Mouse (Mus musculus): ENCODE results near the gene Smndc1.

The Smndc1 gene

DNA sequence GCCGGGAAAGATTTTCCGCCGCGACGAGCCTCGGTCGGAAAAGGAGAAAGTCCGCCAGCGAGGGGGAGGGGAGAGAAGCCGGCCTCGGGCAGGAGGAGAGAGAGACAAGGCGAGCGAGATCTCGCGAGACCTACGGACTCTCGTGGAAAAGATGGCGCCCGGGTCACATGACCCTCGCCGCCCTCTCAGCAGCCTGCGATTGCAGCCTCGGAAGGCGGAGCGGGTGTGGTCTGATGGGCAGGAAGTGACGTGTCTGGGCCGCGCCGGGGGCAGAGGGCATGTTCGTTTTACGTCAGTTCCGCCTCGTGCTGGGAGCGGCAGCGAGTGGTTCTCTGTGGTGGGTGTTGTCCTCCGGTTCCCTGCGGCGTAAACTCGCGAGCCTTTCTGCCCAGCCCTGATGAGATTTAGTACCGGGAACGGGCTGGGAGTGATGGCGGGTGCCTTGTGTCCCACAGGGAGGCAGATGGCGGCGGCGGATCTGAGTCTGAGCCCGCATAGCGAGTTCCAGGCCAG, at the start of gene Smndc1:
Smndc1 (minus strand) TSS at position 84 of the 513 bp plus-strand sequence.
- peak; percentile 99 for DNase-seq (ENCODE audit: low read depth, low spot score)

DNA sequence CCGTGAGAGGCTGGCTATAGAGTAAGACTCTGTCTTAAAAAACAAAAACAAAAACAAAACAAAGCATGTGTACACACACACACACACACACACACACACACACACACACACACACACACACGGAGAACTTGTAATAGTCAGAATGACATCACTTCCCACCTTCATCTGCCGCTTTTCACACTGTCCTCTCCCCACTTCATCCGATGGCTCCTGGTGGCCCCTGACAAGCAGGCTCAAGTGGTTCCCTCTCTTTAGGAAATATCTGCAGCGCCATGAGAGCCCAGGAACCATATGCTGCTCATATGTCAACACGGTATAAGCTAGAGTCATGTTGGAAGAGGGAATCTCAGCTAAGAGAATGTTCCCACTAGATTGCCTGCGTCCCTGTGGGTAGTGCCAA, 49.0 kb upstream of the Smndc1 start:
- no peak for DNase-seq (ENCODE audit: low read depth, low spot score)

DNA sequence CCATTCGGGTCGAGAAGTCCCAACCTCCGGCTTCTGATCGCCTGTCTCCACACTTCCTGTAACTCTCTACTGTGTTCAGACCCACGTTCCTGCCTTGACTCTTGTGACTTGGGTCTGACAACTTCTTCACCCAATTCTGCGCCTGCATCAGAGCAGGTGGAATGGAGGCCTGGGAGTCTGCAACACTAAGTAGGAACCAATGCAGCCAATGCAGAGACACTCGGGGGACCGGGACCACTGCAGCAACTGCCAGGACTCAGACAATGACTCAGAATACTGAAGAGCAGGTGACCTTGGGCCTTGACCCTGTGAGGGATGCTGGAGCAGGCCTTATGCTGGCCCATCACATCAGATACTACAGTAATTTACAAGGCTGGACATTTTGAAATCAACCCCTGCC, 47.6 kb upstream of the Smndc1 start:
- no peak for DNase-seq (ENCODE audit: low read depth, low spot score)

DNA sequence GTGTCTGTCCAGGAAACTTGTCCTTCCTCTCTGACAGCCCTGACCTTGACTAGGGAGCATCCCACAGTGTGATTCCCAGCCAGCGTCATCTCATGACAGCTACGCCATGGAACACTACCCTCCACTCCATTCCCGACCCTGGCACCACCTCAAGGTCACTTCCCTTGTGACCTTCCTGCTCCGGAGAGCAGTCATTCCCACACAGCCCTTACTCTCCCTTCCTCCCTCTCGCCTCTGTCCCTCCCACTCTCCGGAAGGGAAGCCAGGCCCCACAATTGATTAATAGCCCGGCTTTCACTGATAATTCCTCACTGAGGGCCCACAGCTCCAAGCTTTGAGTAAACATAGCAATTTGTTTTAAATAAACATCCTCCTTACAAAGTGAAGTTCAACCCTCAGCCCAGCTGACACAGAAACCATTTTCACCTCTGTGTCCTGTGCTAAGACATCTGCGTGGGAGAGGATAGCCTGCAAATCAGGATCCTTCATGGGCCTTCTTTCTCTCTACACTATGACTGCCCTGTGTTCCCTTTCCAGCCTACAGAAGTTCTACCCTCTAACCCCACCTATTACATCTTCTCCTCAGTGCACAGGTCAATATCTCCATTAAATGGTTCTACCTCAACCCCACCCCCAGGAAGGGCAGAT, 47.1 kb upstream of the Smndc1 start:
- DNase-seq (ENCODE audit: low read depth, low spot score): no peak

GRCm38 (mm10) chr19:53433949-53434689, 43.7 kb upstream of the Smndc1 start:
- DNase-seq (ENCODE audit: low read depth, low spot score): peak; percentile 87

- no peak for DNase-seq (ENCODE audit: low read depth, low spot score)
Measured at GRCm38 (mm10) chr19:53431003-53431402, 40.6 kb upstream of the Smndc1 start.

- no peak for DNase-seq (ENCODE audit: low read depth, low spot score)
Measured at GRCm38 (mm10) chr19:53430356-53430755, 40.0 kb upstream of the Smndc1 start.

GRCm38 (mm10) chr19:53427817-53428216, 37.4 kb upstream of the Smndc1 start:
- DNase-seq (ENCODE audit: low read depth, low spot score): no peak

- no peak for DNase-seq (ENCODE audit: low read depth, low spot score)
Measured at GRCm38 (mm10) chr19:53427346-53427745, 37.0 kb upstream of the Smndc1 start.

- no peak for DNase-seq (ENCODE audit: low read depth, low spot score)
Measured at GRCm38 (mm10) chr19:53425824-53426223, 35.4 kb upstream of the Smndc1 start.

DNA sequence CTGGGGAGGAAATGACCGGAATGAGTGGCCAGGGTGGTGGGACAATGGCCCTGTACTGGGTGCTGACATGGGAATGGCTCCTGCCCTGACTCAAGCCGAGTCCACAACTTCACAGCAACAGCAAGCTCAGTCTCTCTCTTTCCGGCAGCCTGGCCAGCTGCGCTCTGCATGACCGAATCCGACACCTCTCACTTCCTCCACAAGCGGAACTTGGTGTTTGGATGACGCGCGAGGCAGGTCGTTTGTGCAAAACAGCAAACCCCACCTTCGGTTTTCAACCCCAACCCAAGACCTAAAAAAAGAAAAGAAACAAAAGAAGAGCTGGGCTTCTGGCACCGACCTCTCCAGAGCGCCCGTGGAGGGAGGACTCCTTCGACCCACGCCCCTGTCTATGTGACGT, 34.3 kb upstream of the Smndc1 start:
- no peak for DNase-seq (ENCODE audit: low read depth, low spot score)

DNA sequence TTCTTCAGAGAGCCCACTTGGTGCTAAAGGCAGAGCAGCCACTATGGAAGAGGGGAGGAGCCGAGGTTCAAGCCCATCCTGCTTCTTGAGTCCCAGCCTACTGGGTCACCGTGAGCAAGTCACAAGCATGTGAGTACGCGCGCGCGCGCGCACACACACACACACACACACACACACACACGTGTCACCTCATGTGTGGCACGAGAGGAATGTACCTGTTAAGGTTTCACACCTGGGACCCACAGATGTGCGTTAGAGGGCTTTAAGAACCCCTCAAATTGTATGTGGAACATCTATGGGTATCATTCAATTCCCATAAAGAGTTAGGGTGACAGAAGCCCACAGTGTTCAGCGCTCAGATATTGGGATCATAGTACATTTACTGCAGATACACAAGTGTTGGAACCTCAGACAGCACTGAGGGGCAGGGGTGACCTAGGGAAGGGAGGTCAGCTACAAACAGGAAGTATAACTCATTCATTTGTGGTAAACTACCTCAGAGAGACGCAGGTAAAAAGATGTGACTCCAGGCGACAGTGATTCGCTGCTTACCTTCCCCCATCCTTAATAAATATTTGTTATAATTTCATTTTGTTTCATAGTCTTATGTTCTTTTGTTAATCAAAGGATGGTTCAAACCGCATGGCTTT, 33.6 kb upstream of the Smndc1 start:
- DNase-seq (ENCODE audit: low read depth, low spot score): no peak

DNA sequence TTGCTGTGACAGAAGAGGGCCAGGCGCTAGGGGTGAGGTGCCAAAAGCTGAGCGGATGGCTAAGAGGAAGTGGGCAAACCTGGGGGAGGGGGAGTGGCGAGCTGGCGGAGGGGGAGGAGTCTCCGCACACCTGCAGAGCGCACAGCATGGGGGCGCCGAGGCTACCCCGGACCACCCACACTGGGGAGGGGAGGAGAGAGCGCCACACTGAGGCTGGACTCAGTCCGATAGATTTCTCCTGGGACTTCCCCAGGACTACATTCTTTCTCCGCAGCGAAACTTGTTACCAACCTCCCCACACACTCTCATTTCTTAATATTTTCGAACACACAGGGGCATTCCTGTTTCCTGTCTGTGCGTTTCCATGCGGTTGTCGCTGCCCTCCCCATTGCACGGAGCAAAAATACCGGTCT, 33.0 kb upstream of the Smndc1 start:
- DNase-seq (ENCODE audit: low read depth, low spot score): no peak

DNA sequence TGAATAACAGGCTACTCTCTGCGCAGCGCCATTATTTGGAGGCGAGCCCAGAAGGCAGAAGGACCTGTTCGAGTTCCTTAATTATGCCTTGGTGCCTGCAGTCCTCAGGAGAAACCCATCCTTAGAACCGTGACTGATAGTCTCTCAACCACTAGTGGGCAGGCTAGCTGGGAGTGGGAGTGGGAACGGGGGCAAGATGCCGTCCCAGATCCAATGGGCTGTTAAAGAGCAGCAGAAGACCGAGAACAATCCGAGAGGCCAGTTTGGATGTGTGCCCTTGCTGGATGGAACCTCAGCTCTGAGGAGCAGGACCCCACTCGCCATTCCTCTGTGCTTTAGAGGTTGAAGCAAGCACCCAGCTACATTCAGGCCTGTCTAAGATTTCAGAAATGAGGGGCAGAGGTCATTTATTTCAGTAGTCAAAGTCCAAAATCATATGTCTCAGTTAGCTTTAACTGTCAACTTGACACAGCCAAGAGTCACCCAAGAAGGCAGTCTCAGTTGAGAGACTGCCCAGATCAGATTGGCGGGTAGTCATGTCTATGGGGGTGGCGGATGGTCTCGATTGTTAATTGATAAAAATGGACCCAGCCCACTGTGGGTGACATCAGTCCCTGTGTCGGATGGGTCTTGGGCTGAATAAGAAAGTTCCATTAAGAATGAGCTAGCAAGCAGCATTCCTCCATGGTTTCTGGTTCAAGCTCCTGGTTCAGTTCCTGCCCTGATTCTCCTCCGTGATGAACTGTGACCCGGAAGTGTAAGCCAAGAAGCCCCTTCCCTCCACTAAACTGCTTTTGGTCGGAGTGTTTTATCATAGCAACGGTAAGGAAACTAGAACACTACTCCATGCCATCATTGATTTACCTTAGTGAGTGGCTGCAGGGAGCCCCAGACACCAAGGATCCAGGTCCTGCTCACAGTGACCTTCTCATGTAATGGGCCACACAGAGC, 32.3 kb upstream of the Smndc1 start:
- no peak for DNase-seq (ENCODE audit: low read depth, low spot score)

GRCm38 (mm10) chr19:53421583-53422188, 31.3 kb upstream of the Smndc1 start:
- DNase-seq (ENCODE audit: low read depth, low spot score): no peak

DNA sequence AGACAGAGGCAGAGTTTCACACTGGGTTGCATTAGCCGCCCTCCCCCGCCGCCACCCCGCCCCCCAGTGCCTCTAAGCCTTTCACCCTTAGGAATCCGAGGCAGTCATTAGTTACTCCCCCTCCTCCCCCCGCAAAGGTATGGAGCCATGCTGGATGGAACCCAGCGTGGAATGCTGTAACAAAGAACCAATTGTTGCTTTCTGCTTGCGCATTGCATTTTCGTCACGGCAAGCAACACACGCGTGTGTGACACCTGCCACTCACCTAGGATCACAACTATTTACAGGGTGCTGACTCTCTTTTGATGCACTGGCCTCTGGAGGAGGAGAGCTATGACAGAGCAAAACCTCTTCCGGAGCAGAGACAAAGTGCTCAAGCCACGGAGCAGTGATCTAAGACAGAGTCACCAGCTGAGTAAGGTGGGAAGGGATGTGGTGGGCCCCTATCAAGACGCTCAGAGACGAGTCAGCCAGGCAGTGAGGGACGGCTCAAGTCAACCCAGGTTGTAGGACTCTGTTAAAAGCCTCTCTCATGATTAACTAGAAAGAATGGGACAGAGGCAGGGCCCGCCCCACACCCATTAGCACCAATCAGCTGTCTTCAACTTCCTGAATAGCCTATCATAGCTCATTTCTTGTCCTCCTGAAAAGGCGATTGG, 30.7 kb upstream of the Smndc1 start:
- DNase-seq (ENCODE audit: low read depth, low spot score): peak; percentile 97

DNA sequence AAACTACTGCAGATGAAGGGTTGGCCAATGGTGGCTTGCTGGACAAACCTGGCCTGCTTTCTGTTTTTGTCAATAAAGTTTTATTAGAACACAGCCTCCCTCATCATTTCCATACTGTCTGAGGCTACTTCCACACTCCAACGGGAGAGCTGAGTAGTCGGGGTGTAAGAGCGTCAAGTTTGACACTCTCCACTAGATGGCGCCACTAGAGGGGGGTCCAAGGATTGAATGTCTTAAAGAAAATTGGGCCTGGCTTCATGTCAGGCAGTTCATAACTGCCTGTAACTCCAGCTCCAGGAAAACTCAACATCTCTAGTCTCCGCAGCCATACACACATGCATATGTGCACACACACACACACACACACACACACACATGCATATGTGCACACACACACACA, 29.5 kb upstream of the Smndc1 start:
- DNase-seq (ENCODE audit: low read depth, low spot score): peak; percentile 90

GRCm38 (mm10) chr19:53415198-53415597, 24.8 kb upstream of the Smndc1 start:
- DNase-seq (ENCODE audit: low read depth, low spot score): no peak

DNA sequence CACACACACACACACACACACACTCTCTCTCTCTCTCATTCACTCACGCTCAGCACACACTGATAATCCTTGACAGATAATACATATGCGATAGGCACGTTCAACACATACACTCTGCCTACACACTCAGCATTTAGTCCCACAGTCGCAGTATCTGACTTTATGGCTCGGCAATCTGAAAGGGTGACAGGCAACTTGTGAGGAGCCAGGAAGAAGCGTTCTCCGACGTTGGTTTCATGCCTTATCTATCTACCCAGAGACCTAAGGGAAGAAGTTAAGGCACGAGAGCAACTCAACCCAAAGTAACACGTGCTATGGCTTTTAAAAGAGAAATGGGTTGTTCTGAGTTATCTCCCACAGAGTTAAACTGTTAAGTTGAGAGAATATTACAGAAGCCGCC, 24.3 kb upstream of the Smndc1 start:
- no peak for DNase-seq (ENCODE audit: low read depth, low spot score)

DNA sequence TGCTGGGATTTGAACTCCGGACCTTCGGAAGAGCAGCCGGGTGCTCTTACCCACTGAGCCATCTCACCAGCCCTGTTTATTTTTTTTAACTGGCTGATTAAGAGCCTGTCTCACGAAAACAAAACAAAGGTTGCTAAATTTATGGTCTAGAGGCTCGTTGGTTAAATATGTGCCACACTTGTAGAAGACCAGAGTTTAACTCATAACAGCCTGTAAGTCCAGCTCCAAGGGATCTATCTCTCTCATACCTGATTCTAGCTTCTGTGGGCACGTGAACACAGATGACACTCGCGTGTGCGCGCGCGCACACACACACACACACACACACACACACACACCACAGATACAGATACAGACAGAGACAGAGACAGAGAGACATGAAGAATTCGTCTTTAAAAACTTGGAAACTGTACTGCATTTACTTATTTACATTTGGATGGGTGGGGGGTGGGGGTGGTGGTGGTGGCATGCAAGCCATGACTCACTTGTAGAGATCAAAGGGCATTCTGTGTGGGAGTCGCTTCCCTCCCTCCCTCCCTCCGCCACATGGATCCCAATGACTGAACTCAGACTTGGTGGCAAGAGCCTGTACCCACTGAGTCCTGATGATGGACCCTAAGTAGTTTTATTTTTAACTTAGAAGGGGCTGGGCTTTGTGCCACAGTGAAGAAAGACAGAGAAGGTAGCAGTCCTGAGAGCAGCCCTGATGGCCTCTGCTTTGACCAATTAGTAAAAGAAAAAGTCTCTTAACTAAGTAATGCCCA, 23.4 kb upstream of the Smndc1 start:
- DNase-seq (ENCODE audit: low read depth, low spot score): peak; percentile 74
